Mouse (Mus musculus): ENCODE data around the gene Cpt1b.

GRCm38 (mm10) chr15:89474596-89475292 is 49.1 kb upstream of the Cpt1b start:
- TF ChIP-seq CTCF (IDR thresholded peaks at IDR 0.05; ENCODE audit: insufficient read depth, low read length) = no peak
- no peak for TF ChIP-seq POLR2A (IDR thresholded peaks at IDR 0.05; ENCODE audit: borderline replicate concordance, extremely low read depth, low read depth, low read length)
